Mouse (Mus musculus) T-cell, adult 66 days (primary cell): ENCODE results near the gene Daw1. TPM values are rescaled to one million over a fixed set of nuclear protein-coding genes. Genes with fewer than 3 reads are reported as not detected.

Source experiments
- total RNA-seq, 2 experiments: library from RNA; stranded (reverse); gene quantifications; 3 replicates in 1 of 2; 4 replicates in 1 of 2; pipeline ENCODE4 v1.2.4; 2023

The Daw1 gene
- not detected for total RNA-seq

GRCm38 (mm10) chr1:83159603-83160002, at the start of gene Daw1:
Gene Daw1 (plus strand): TSS chr1:83159752.

GRCm38 (mm10) chr1:83116447-83117137, 43.0 kb upstream of the Daw1 start, which contains the start of gene Ccl20:
Gene Ccl20 (plus strand): TSS chr1:83116766.

Other genes starting within 250 kb of the Daw1 start
- gene A030005L19Rik, start 246.4 kb upstream of the Daw1 start, total RNA-seq: 1 to 10 TPM; 6.3 to 7.3 TPM
- 1 to 10 TPM in 1 of 2 experiments, under 1 TPM in 1; 0.99 to 1.3 TPM for gene A030014E15Rik, start 234.8 kb upstream of the Daw1 start, total RNA-seq
- not detected for gene Gm6217, start 228.4 kb upstream of the Daw1 start, total RNA-seq
- gene A030003K21Rik, start 216.4 kb upstream of the Daw1 start, total RNA-seq: not detected
- not detected for gene Gm7544, start 203.7 kb upstream of the Daw1 start, total RNA-seq
- not detected for gene Gm47955, start 199.5 kb upstream of the Daw1 start, total RNA-seq
- not detected for gene Gm47959, start 159.2 kb upstream of the Daw1 start, total RNA-seq
- gene Slc19a3, start 121.3 kb upstream of the Daw1 start, total RNA-seq: not detected
- gene Krtap28-10, start 117.3 kb upstream of the Daw1 start, total RNA-seq: not detected
- gene Gm47969, start 114.8 kb upstream of the Daw1 start, total RNA-seq: not detected
- gene A030005K14Rik, start 100.4 kb upstream of the Daw1 start, total RNA-seq: not detected
- not detected for gene Krtap28-13, start 98.8 kb upstream of the Daw1 start, total RNA-seq
- gene Ccl20, start 43.0 kb upstream of the Daw1 start, total RNA-seq: not detected
- gene Sphkap, start 248.4 kb downstream of the Daw1 start, total RNA-seq: not detected